Mouse (Mus musculus) spleen, postnatal 4 days (tissue): ENCODE measurements around the gene Upf1.

ENCODE experiments used
- DNase-seq, 2 experiments: peaks; one replicate each; pipeline ENCODE4 v3.0.0; 2022; ENCODE audit warnings: low spot score in 2 of 2

Gene Upf1

DNA sequence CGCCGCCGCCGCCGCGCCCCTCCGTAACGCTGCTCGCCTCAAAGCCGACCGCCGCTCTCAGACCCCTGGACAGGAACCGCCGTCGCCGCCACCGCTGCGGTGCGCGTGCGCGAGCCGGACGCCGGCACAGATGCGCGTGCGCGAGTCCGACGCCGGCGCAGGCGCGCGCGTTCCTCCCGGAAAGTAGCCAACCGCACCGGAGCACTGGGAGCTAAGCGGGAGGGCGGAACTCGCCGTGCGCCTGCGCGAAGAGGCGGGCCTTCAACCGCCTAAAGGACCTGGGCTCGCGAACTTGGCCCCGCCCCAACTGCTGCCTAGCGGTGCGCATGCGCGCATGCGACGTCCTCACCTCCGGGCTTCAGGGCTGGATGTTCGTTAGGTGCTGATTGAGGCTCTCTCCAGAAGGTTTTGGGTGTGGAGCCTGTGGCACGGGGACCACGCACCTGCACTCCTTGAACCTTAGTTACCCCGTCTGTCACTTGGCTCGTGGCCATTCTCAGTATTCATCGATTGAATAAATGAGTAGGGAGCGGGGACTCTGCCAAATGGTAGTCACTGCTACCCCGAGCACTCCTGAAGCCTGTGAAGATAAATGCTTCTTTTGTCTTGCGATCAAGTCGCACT is at the start of gene Upf1:
TSS of gene Upf1 (minus strand) at position 85 of the 624 bp plus-strand sequence.
- DNase-seq = peak; percentile 100

DNA sequence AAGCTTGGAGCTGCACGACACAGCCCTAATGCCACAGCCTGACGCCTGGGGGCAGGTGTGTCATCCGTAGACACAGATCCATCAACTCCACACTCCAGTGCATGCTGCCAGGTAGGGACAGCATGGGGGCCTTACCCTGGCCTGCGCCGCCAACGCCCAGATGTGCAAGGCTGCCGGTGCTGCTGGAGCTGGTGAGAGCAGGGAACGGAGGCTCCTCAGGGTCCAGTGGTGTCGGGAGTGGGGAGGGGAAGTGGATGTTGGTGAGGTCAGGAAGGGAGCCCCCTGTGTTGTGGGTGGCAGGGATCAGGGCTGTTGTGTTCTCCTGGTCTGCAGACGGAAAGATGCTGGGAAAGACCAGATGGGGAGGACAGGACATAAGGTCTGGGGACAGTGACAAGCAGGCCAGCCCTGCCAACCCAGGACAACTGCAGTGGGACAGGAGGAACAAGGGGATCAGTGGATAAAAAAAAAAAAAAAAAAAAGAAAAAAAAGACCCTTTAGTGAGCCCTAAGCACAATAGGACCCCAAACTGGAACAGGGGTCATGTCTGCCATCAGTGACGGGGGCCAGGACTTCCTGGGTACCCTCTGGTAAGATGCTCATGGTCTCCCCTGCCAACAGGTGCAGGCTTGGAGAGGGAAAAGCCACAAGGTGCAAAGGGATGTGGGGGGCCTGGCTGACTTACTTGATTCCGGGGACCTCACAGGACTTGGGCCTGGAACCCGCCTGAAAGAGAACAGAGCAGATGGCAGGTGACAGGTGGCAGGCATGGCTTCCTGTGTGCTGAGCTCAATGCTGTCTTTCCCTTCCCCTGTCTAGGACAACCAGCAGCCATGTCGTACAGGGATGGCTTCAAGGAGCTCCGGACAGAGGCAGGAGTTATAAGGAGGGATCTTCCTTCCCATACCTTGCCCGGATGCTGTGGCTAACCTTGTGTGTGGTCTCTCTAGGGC is 44.8 kb upstream of the Upf1 start:
- DNase-seq = no peak

DNA sequence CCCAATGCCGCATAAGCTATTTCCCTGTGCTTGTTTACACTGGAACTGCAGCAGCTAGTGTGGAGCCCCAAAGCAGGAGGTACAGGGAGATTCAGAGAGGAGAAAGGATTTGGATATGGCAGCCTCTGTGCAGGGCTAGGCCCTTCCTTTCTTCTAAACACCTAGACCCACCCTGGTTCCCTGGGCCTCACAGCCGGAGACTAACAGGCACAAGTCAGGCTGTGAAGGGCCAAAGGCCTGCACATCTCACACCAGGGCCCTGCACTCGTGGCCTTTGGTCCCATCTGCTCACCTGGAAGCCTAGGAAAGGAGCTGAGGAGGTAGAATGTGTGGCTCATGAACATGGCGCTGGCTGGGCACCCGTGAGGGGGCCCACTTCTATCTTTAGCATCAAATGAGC is 43.1 kb upstream of the Upf1 start:
- DNase-seq = no peak

DNA sequence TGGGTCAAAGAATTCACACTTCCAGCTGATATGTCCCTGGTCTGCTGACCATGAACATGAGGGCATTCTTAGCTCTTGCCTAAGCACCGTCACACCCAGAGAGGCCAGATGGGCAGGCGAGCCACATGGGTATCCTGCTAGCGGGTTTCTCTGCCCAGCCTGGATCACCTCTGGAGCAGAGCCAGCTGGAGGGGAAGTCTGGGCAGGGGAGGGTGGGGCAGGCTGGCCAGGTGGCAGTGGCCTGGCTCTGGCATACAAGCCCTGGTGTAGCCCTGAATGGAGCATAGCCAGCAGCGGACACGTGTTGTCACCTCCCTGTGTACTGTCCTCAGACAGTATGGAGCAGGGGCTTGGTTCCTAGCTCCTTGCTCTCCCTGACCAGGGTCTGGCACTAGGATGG is 42.6 kb upstream of the Upf1 start:
- no peak for DNase-seq

DNA sequence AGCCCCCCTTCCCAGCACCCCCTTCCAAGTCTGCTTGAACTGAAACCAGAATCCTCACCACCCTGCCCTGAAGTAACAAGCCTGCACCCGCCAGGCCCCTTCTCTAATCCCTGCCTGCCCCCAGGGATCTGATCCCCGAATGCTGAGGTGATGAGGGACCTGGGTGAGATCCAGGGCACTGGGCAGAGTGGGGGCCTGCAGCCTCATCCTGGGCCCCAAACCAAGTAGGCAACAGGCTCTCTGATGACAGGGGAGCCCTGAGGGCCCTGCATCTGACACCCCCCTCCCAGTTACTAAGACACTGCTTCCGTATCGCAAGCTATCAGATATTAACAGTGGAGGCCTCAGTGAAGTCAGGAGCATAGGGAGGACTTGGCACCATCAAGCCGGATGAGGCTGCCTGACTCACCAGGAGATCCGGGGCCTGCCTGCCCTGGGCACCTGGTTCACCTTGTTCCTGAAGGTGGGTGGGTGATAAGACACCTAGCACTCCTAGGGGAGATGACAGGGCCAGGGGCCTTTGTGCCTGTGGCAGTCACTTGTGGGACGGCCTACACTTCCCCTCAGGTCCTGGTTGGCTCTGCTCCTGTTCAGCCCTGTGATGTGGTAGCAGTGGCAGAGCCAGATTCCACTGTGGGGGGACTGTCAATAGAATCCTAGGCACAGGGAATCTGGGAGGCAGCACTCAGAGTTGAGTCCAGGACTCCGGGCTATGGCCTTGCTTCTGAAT is 41.4 kb upstream of the Upf1 start:
- no peak for DNase-seq

DNA sequence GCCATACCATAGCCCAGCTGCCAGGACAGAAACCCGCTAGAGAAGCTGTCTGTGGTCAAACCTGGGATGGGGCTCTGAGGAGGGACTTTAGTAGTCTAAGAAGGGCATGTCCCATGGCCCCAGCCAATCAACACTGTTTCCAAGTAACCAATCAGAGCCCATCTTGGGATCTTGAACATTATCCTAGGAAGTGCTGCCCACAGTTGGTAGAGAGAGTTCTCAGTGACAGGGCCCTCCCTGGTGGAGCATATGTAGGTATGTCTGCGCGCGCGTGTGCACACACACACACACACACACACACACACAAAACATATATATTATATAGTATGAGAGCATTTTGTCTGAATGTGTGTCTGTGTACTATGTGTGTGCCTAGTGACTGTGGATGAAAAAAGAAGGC is 40.0 kb upstream of the Upf1 start:
- no peak for DNase-seq

DNA sequence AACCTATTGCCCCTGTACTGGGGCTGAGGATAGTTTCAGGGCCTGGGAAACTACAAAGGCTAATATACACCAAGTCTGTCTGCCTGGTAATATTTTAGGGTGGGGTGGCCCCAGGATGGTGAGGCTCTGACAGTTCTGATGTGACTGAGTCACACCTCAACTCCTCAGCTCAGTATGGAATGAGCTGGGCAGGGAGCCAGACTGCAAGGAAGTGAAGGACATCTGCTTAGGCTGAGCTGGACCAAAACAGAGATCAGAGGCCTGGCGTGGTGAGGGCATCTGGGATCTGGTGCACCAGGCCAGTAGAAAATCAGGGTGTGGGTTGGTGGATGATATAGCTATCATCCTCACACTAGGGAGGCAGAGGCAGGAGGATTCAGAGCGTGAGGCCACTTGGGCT is 36.6 kb upstream of the Upf1 start:
- no peak for DNase-seq

DNA sequence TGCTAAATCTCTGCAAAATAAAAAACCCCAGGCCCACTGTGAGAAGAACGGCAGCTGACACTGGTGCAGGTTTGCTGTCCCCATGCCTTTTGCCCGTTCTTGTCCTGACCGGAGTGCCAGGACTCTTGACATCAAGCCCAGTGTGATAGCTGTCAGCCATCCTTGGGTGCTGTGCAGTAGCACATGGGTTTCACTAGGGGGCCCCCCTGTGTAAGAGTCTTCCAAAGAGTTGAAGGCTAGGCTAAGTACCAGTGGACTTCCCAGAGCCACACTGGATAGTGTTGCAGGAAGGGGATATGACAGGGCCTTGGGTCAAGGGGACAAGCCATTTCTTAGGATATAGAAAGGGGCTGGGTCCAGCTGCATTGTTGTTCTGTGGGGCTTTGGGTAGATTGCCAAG is 30.2 kb upstream of the Upf1 start:
- DNase-seq = peak; percentile 68 to 82

DNA sequence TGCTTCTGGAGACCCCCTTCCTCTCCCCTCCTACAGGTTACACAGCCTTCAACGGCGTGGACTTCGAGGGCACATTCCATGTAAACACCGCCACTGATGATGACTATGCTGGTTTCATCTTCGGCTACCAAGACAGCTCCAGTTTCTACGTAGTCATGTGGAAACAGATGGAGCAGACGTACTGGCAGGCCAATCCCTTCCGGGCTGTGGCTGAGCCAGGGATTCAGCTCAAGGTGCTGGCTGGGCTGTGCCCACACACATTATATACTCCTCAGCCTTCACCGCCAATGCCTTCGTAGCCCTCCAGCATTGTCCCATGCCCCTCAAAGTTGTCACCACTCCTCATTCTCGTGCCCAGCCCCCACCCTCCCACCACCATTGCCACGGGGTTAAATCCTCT is 27.0 kb upstream of the Upf1 start:
- no peak for DNase-seq

DNA sequence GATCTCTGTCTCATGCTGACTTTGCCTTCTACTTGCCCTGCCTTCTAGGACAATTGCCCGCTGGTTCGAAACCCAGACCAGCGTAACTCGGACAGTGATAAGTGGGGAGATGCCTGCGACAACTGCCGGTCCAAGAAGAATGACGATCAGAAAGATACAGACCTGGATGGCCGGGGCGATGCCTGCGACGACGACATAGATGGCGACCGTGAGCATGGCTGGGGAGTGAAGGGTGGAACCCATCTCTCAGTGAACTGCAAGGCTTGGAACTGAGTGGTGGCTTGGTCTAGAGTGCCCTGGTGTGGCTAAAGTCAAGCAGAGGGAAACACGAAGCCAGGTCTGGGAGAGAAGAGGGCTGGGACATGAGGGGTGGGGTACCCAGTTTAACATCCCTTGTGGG is 24.0 kb upstream of the Upf1 start:
- no peak for DNase-seq

DNA sequence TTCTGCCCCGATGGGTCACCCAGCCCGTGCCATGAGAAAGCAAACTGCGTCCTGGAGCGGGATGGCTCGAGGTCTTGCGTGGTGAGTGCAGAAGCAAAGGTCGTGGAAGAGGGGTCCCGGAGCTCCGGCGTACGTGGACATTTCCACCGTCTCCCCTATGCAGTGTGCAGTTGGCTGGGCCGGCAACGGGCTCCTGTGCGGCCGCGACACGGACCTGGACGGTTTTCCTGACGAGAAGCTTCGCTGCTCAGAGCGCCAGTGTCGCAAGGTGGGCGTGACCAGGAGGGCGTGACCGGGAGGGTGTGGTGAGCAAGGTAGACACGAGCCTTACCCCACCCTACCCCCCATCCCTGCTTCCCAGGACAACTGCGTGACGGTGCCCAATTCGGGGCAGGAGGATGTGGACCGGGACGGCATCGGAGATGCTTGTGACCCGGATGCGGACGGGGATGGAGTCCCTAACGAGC is 23.2 kb upstream of the Upf1 start:
- no peak for DNase-seq

DNA sequence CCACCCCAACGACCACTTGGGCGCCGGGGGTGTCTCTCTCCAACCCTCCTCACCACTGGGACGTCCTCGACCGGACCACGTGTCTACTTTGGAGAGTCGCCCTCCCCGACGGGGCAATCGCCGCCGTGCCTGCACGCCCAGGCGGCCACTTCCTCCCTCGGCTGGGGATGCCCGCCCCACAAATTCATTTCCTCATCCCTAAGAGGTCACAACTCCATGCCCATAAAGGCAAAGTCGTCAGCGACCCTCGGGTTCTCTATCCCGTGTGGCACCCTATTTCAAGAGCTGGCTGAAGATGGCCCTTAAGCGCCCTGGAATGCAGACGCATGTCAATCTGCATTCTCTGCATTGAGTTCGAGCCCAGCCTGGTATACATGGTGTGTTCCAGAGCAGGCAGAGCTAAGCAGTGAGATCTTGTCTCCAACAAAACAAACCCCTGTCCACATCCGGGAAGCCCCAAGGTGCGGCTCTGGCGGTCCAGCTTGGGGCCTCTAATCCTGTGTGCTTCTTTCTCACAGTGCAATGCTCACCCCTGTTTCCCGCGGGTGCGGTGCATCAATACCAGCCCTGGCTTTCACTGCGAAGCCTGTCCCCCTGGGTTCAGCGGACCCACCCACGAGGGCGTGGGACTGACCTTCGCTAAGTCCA is 22.3 kb upstream of the Upf1 start:
- no peak for DNase-seq

DNA sequence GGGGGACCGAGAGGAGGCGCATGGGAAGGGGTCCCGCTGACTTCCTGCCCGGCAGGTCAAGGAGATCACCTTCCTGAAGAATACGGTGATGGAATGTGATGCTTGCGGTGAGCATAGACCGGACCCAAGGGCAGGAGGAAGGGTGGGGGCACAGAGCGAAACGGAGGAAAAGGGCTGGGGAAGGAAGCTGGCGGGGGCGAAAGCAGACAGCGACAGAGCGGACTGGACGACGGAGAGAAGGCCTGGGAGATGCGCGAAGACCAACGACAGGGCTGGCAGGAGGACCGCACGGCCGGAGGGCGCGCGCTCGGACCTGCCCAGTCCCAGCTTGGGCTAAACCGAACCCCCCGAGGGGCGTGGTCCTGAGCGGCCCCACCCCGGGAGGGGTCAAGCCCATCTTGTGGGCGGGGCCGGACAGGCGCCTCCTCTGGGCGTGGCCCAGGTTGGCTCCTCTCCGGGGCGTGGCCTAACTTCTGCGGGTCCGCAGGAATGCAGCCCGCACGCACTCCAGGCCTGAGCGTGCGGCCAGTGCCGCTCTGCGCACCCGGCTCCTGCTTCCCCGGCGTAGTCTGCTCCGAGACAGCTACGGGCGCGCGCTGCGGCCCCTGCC is 21.3 kb upstream of the Upf1 start:
- DNase-seq = peak; percentile 81 to 84

DNA sequence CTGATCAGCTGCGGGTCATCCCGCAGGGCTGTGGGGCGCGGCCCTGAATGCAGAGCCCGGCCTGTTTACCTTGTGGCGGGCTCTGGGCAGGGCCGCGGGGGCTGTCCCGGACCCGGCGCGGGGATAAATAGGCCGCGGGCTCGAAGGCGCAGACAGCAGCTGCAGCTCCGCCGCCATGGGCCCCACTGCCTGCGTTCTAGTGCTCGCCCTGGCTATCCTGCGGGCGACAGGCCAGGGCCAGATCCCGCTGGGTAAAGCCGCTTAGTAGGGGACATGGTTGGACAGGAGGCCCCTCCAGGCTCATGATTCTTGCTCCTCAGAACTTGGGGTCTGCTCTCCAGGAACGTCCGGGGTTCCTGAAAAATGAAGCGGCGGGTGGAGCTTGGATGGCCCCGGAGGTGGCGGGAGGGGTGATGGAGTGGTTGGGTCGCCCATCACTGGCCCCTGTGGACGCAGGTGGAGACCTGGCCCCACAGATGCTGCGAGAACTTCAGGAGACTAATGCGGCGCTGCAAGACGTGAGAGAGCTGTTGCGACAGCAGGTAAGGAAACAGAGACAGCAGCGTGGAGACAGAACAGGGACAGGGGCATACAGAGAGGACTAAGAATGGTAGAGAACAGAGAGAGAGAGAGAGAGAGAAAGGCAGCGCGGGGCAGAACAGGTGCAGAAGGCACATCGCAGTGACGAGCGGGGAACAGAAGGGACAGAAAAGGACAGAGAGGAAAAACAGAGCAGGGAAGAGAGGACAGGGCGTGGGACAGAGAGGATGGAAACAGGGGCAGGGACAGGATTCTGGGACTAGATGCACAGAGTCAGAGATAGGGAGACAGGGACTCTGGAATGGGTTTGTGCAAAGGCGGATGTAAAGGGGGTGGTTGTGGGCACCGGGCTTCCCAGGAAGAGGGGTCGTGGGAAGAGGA is 20.6 kb upstream of the Upf1 start, which contains the start of gene Comp:
TSS of gene Comp (plus strand) at position 162 of the 921 bp plus-strand sequence.
- no peak for DNase-seq

DNA sequence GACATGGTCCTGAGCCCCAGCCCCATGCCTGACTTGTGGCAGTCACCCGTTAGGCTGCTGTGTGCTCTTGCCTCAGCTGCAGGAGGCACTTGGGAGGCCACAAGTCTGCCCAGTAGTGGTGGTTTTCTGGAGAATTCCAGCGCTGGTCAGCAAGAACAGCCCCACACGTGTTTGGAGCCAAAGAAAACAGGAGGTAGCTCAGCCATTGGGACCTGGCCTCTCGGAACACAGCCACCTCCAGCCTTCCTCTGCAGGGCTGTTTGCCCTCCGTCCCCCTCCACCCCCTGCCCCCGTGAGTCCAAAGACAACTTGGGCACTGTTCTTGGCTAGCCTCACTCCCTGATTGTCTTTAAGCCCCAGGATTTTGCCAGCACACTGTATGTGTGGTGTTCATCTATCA is 18.9 kb upstream of the Upf1 start:
- no peak for DNase-seq

DNA sequence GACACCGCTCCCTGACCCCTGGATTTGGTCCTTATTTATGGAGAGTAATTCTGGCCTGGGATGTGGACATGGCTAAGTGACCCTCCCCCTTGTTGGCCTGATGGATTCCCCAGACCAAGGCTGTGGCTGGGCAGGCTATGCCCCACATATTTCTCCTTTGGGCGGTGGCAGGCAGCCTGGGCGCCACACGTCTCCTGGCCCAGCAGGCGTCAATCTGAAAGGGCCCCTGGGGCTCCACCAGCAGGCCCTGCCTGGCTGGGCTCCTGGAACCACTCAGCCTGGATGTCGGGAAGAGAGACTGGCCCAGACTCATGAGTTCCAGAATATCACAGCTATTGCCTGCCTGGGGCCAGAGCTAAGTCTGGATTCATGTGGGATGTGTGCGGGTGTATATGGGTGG is 17.4 kb upstream of the Upf1 start:
- no peak for DNase-seq

DNA sequence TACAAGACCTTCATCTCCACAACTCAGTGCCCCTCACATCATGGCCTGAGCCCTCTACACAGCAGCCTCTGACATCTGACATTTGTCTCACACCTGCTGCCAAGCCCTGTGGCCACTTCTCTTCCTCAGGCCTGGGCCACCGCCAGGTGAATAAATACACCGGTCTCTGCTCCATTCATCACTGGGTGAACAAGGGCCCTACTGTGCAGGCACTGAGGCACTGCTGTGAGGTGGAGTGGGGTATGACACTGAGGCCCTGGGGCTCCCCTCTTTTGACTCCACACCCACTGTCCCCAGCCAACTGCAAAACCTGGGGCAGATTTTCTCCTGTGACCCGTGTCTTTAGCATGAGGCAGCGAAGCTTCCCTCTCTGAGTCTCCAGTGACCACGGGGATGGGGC is 13.5 kb upstream of the Upf1 start:
- no peak for DNase-seq

DNA sequence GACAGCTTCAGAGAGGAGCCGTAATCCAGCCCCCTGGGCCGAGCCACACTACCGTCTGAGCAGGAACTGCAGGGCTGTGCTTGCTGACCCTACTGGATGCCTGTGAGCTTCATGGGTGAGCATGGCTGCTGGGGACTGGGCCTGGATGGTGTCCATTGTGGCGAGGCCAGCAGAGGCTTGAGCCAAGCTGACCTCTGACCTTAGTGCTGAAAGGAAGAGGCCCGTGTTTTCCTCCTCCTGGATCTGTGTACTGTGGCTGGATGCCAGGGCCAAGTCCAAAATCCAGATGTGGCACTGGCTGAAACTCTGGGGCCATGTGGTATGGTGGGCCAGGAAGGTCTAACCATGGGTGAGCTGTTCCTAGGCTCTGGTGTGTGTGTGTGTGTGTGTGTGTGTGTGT is 11.0 kb upstream of the Upf1 start:
- peak in 1 of 2 experiments; percentile 58 for DNase-seq

DNA sequence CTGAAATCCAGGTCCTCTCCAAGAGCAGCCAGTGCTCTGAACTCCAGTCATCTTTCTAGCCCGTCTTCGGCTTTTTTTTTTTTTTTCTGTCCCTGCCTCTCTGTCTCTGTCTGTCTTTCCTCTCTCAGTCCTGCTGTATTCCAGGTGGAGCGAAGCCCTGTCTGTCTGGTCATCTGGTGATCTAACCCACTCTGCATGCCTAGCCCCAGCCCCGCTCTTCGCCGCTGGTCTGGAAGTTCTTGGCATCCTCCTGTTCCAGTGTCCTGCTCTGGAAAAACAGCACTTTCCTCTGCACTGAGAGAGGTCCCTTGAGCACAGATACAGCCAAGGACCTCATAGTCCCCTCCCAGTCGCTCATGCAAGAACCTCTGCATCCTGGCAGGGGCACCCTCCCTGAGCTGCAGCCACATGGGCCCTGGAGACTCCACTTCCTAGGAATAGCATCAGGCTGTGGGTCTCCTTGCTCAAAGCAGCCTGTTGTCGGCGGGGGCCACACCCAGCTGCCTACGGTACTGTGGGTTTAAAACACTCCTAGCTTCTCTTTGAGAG is 8.5 kb upstream of the Upf1 start:
- peak in 1 of 2 experiments; percentile 56 for DNase-seq

DNA sequence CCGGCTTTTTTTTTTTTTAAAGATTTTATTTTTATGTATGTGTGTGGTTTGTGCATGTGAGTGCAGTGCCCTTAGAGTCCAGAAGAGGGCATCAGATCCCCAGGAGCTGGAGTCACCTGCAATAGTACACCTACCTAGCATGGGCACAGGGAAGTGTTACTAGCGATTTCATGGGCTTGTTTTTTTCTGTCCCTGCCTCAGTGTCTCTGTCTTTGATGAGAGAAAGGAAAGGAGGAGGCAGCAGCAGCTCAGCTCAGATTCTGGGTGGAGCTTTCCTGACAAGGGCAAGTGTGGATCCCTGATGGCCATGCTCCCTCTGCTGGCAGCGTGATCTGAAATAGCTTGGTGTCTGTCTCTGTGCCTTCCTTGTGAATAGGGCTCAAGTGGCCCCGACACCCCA is 7.7 kb upstream of the Upf1 start:
- peak in 1 of 2 experiments; percentile 71 for DNase-seq
